Mouse (Mus musculus) erythroblast, embryonic 14.5 days (primary cell): Measurements from ENCODE around the gene L1td1. TPM values are rescaled to one million over a fixed set of nuclear protein-coding genes. Genes with fewer than 3 reads are reported as not detected.

Experiments used
- H3K27me3 ChIP-seq: 2 replicates; pipeline ENCODE4 v1.6.1; 2012; ENCODE audit warnings: inconsistent platforms; ENCODE audit not compliant: control insufficient read depth
- H3K36me3 ChIP-seq: 2 replicates; pipeline ENCODE4 v1.6.1; 2012; ENCODE audit warnings: mild to moderate bottlenecking, inconsistent platforms; ENCODE audit not compliant: control insufficient read depth
- H3K4me1 ChIP-seq: 2 replicates; pipeline ENCODE4 v1.6.1; 2012; ENCODE audit warnings: inconsistent platforms; ENCODE audit not compliant: control insufficient read depth
- H3K4me3 ChIP-seq: replicated peaks from 2 replicates; pipeline ENCODE3; 2012; ENCODE audit warnings: moderate library complexity, mild to moderate bottlenecking, inconsistent platforms
- H3K9me3 ChIP-seq: 2 replicates; pipeline ENCODE4 v1.6.1; 2012; ENCODE audit warnings: low read length, inconsistent platforms, mixed read lengths; ENCODE audit not compliant: control insufficient read depth
- GATA1 ChIP-seq: IDR thresholded peaks from 2 replicates; pipeline ENCODE4 v1.6.1; 2012; ENCODE audit warnings: low read length, inconsistent platforms, mixed read lengths
- TAL1 ChIP-seq: IDR thresholded peaks from 3 replicates; pipeline ENCODE4 v1.6.1; 2012; ENCODE audit warnings: low read length, inconsistent platforms, mixed read lengths
- polyA plus RNA-seq: library from polyadenylated mRNA; stranded (reverse); fragments of >175 nt; gene quantifications from 2 replicates; pipeline ENCODE4 v1.2.3, GENCODE M21; 2012

Gene L1td1
- polyA plus RNA-seq: not detected in 2 replicates

DNA sequence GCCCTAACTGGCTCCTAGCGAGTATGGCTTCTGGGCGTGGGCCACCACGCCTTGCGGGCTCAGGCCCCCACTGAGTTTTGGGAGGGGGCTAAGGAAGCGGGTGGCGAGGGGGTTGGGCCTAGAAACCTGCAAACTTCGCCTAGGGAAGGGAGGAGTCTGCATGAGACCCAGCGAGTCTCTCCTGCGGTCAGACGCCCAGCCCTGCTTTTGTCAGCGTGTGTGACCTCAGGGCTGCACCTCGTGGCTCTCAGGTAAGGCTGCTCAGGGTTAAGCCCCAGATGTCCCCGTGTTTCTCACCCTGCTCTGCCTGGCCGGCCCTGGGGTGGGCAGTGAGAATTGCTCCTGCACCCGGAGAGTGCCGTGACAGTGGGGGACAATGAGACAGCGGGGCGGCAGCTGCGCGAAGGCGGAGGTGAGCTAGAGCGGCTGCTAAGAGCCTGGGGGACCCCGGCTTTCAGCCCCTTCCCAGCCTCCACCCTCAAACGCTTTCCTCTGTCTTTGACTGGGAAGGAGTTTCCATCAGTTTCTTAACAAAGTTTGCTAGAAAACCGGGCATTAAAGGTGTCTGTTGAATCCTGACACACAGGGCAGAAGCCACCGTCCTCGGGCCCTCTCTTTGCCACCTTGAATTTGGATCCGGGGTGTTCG lies at the start of gene L1td1:
L1td1 (plus strand) TSS at position 145 of the 648 bp plus-strand sequence.
- Histone ChIP-seq H3K27me3 (peaks cover 32% of the 10 kb centered on the region), H3K36me3 (no peaks in the 10 kb centered on the region), H3K9me3 (no peaks in the 10 kb centered on the region), H3K4me1 (no peaks in the 10 kb centered on the region), H3K4me3 (no peak within 1 kb of the TSS)
- TF ChIP-seq TAL1 (no peak), GATA1 (no peak)

DNA sequence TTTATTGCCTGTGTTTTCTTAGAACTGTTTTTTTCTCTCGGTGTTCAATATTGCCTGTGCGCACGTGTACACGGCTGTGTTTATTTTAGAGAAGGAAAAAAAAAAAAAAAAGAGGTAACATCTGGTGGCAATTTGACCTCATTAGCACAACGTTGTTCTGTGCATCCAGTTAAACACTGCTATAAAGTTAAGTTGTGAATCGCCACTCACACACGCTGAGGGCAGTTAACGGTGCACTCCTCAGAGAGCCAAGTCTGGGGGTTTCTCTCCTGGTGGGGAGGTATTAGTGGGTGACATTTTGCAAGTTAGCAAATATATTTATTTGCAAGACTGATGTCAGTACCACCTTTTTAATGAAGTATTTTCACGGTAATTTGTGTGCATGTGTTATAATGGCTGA lies 49.0 kb upstream of the L1td1 start:
- no peaks in the 10 kb centered on the region for H3K4me1 ChIP-seq
- no peaks in the 10 kb centered on the region for H3K9me3 ChIP-seq
- TF ChIP-seq TAL1 (no peak), GATA1 (no peak)
- H3K27me3 ChIP-seq: no peaks in the 10 kb centered on the region
- H3K36me3 ChIP-seq: no peaks in the 10 kb centered on the region
- H3K4me3 ChIP-seq: no peak overlapping the region

DNA sequence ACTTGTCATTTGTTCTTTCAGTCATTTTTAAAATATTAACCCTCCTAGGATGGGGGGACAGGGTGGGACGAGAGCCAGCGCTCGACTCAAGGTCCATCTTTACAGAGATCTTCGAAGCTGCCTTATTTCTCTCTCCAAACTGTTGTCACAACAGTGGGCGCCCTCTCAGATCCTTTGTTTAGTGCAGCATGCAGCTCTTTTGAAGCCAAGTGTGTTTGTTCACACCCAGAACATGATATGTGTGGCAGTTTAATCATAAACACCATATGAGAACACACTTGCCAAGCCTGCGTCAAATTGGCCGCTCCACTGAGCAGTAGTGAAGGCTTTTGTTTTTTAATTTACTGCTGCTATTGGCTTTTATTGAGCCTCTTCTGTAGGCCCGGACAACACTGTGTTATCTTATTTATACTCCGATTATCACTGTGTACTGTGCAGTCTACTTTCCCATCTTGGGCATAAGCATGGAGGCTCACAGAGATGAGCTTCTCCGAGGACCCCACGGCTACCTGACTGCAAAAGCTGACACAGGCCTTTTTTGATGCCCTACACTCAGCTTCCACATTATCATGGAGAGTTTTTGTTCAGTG lies 39.8 kb upstream of the L1td1 start:
- no peaks in the 10 kb centered on the region; the same call in 1 of the 2 replicates for H3K36me3 ChIP-seq
- H3K9me3 ChIP-seq: peaks cover 7% of the 10 kb centered on the region
- H3K4me1 ChIP-seq: no peaks in the 10 kb centered on the region
- no peaks in the 10 kb centered on the region for H3K27me3 ChIP-seq
- no peak overlapping the region for H3K4me3 ChIP-seq
- no peak for TF ChIP-seq TAL1
- no peak for TF ChIP-seq GATA1

DNA sequence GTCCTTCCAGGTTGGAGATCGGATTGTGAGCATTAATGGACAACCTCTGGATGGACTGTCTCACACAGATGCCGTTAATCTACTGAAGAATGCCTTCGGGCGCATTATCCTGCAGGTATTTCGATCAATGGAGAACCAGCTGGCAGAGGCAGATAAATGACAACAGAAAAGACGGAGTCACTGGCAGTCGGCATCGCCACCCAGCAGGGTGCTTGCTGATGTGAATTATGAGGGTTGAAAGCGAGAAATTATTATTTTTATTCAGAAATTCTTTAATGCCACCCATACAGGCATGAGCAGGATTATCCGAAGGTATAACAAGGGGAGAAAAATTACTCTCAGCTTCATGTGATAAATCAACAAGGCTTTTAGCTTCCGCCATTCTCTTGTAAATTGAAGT lies 38.4 kb upstream of the L1td1 start:
- TF ChIP-seq GATA1 (no peak), TAL1 (no peak)
- Histone ChIP-seq H3K36me3 (no peaks in the 10 kb centered on the region; the same call in 1 of the 2 replicates), H3K9me3 (peaks cover 7% of the 10 kb centered on the region), H3K4me1 (no peaks in the 10 kb centered on the region), H3K4me3 (no peak overlapping the region), H3K27me3 (no peaks in the 10 kb centered on the region)

DNA sequence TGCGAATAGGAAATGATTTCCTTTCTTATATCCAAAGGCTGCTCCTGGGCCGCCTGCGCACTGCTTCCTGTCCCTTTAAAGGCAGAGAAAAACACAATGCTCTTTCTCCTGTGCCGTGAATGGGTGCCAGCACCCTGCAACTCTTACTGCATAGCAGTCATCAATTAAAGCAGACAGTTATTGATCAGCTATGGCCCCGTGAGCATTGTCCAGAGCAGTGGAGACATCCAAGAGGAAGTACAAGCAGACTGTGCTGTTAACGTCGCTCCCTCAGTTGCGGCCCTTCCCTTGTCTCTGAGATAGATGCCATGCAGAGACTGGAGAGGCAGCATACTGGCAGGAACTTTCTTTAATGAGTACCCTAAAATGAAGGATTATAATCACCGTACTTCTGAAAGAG lies 38.0 kb upstream of the L1td1 start:
- TF ChIP-seq TAL1 (no peak), GATA1 (no peak)
- no peaks in the 10 kb centered on the region for H3K27me3 ChIP-seq
- peaks cover 7% of the 10 kb centered on the region for H3K9me3 ChIP-seq
- no peaks in the 10 kb centered on the region; the same call in 1 of the 2 replicates for H3K36me3 ChIP-seq
- no peak overlapping the region for H3K4me3 ChIP-seq
- H3K4me1 ChIP-seq: no peaks in the 10 kb centered on the region

DNA sequence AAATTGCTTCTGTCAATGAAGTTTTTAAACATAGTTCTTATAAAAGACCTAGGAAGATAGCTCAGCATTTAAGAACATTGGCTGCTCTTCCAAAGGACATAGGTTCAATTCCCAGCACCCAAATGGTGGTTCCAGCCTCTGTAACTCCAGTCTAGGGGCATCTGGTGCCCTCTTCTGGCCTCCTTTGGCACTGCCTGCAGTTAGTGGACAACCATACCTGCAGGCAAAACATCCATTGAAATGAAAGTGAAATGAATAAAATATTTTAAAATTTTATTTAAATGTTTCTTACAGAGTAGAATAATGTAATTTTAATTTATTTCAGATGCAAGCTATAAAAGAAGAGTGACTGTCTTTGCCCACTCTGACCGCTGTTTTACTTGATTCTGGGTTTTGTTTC lies 36.5 kb upstream of the L1td1 start:
- no peak for TF ChIP-seq TAL1
- no peak for TF ChIP-seq GATA1
- Histone ChIP-seq H3K4me1 (no peaks in the 10 kb centered on the region), H3K9me3 (peaks cover 7% of the 10 kb centered on the region), H3K27me3 (no peaks in the 10 kb centered on the region), H3K36me3 (no peaks in the 10 kb centered on the region; the same call in 1 of the 2 replicates), H3K4me3 (no peak overlapping the region)

DNA sequence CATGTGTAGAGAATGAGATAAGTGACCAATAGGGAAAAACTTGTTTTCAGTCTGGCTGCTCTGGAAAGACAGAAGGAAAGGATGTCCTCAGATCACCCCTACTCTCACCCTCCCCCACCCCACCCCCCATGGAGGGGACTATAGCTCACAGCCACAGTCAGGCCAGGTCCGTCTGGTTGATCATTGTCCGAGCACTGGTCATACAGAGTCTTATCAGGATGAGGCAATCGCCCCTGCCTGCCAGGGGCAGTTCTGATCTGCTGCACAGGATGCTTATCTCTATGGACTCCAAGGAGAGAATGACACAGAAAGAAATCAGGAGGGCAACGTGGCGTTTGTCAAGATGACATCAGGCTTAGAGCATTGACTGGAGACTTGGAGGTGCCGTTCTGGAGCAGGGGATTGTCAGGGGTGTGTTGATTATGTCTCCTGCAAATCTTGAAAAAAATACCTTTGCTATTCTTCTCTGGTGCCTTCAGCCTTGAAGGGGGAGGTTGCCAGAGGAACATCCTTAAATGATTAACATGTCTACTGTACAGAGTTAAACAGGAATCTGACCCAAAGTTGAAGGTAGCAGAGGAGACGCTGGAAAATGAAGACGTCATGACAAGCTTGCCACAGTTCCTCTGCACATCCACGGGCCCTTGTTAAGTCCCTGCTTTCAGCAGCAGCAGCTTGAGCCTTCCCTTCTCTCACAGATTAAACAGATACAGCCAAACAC lies 32.9 kb upstream of the L1td1 start:
- Histone ChIP-seq H3K27me3 (no peaks in the 10 kb centered on the region), H3K36me3 (no peaks in the 10 kb centered on the region; the same call in 1 of the 2 replicates), H3K4me3 (no peak overlapping the region), H3K9me3 (peaks cover 5% of the 10 kb centered on the region), H3K4me1 (no peaks in the 10 kb centered on the region)
- TF ChIP-seq GATA1: no peak
- no peak for TF ChIP-seq TAL1

DNA sequence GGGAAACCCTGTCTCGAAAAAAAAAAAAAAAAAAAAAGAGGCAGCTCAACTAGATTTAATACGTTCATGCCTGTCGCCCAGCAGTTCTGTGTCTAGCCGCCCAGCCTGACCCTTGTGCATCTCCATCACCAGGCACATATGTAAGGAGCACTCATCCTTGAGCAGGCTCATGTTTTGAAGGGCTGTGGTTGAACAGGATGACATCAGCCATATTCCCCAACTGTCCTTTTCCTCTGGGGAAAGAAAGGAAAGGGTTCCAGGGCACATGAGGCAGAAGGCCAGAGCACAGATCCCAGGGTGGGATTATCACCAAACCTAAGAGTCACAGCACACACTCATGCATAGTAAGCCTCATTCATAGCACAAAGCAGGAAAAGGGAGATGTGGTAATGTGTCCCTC lies 28.6 kb upstream of the L1td1 start:
- Histone ChIP-seq H3K4me1 (no peaks in the 10 kb centered on the region), H3K4me3 (no peak overlapping the region), H3K9me3 (no peaks in the 10 kb centered on the region), H3K27me3 (no peaks in the 10 kb centered on the region), H3K36me3 (no peaks in the 10 kb centered on the region)
- TF ChIP-seq GATA1: no peak
- no peak for TF ChIP-seq TAL1

DNA sequence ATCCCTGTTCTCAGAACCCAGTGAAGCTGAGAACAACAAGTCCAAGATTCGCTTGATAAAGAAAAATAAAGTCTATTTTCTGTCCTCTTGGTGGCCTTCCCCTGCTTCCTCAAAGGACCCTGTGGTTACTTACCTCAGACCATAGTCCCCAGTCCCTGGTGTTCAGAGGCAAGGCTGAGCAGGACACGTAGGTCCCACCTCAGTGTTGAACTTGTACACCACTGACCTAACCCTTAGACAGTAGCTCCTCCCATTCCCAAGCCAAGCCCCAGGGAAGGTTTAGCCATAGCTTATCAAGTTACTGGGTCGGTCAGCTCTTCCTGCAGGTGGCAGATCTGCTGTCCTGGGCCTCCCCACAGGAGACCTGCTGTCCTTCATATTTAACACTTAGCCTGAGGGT lies 27.6 kb upstream of the L1td1 start:
- Histone ChIP-seq H3K27me3 (no peaks in the 10 kb centered on the region), H3K4me3 (no peak overlapping the region), H3K9me3 (no peaks in the 10 kb centered on the region), H3K4me1 (no peaks in the 10 kb centered on the region), H3K36me3 (no peaks in the 10 kb centered on the region)
- TF ChIP-seq TAL1 (no peak), GATA1 (no peak)
